Mouse (Mus musculus) brain, embryonic 18.5 days (tissue): ENCODE measurements at regions not wholly inside any gene's neighbourhood (a gene's known extent, or its start where the extent isn't known, plus 50 kb on each side); places are given as distances from the start of the nearest gene placed in this dataset.

Source experiments
- DNase-seq: peaks from one replicate; pipeline ENCODE4 v3.0.0-alpha.2; 2012; ENCODE audit warnings: low read depth, low spot score

- DNase-seq: no peak
Observed at GRCm38 (mm10) chr12:25192216-25192615, 95.3 kb upstream of the Id2 start.

GRCm38 (mm10) chr12:25190360-25190759, 93.4 kb upstream of the Id2 start:
- no peak for DNase-seq

GRCm38 (mm10) chr12:25189174-25189761, 92.3 kb upstream of the Id2 start:
- peak; percentile 40 for DNase-seq

GRCm38 (mm10) chr12:25188556-25188955, 91.6 kb upstream of the Id2 start:
- no peak for DNase-seq

- DNase-seq: no peak
Observed at GRCm38 (mm10) chr12:25187216-25187615, 90.3 kb upstream of the Id2 start.

GRCm38 (mm10) chr12:25182680-25183079, 85.7 kb upstream of the Id2 start:
- DNase-seq: no peak

- no peak for DNase-seq
Observed at GRCm38 (mm10) chr12:25181317-25181716, 84.4 kb upstream of the Id2 start.

GRCm38 (mm10) chr12:25180861-25181260, 83.9 kb upstream of the Id2 start:
- no peak for DNase-seq

- no peak for DNase-seq
Observed at GRCm38 (mm10) chr12:25180289-25180688, 83.3 kb upstream of the Id2 start.

GRCm38 (mm10) chr12:25178491-25179115, 81.7 kb upstream of the Id2 start:
- DNase-seq: no peak

GRCm38 (mm10) chr12:25177827-25178226, 80.9 kb upstream of the Id2 start:
- DNase-seq: no peak

- no peak for DNase-seq
Observed at GRCm38 (mm10) chr12:25176565-25176964, 79.6 kb upstream of the Id2 start.

GRCm38 (mm10) chr12:25173064-25173463, 76.1 kb upstream of the Id2 start:
- no peak for DNase-seq

- no peak for DNase-seq
Observed at GRCm38 (mm10) chr12:25172450-25172849, 75.5 kb upstream of the Id2 start.

GRCm38 (mm10) chr12:25169611-25170010, 72.7 kb upstream of the Id2 start:
- DNase-seq: no peak

- DNase-seq: no peak
Observed at GRCm38 (mm10) chr12:25168213-25168545, 71.2 kb upstream of the Id2 start.

- DNase-seq: no peak
Observed at GRCm38 (mm10) chr12:25167504-25168212, 70.7 kb upstream of the Id2 start.

- no peak for DNase-seq
Observed at GRCm38 (mm10) chr12:25166525-25166924, 69.6 kb upstream of the Id2 start.

GRCm38 (mm10) chr12:25165650-25166049, 68.7 kb upstream of the Id2 start:
- no peak for DNase-seq

GRCm38 (mm10) chr12:25164724-25165123, 67.8 kb upstream of the Id2 start:
- DNase-seq: no peak

GRCm38 (mm10) chr12:25163541-25163940, 66.6 kb upstream of the Id2 start:
- DNase-seq: no peak

- no peak for DNase-seq
Observed at GRCm38 (mm10) chr12:25162843-25163242, 65.9 kb upstream of the Id2 start.

- no peak for DNase-seq
Observed at GRCm38 (mm10) chr12:25161939-25162338, 65.0 kb upstream of the Id2 start.
